Mouse (Mus musculus): ENCODE measurements around the gene Gm20431.

- TF ChIP-seq GATA1 (IDR thresholded peaks at IDR 0.05; ENCODE audit: borderline replicate concordance, low read length) (no peak), FLI1 (IDR thresholded peaks at IDR 0.05; ENCODE audit: low read length) (no peak)
Measured at GRCm38 (mm10) chr2:167594444-167594934, 66.8 kb downstream of the Gm20431 start.
